Mouse (Mus musculus) heart, postnatal 0 days (tissue): ENCODE measurements at regions not wholly inside any gene's neighbourhood (a gene's known extent, or its start where the extent isn't known, plus 50 kb on each side); places are given as distances from the start of the nearest gene placed in this dataset.

Experiments used
- CTCF ChIP-seq: IDR thresholded peaks from 2 replicates; pipeline ENCODE4 v1.5.1; 2016; ENCODE audit warnings: antibody characterized with exemption, control low read depth, low read depth
- EP300 ChIP-seq: IDR thresholded peaks from 2 replicates; pipeline ENCODE4 v1.6.1; 2016; ENCODE audit warnings: antibody characterized with exemption, low read depth

GRCm38 (mm10) chr17:29775836-29776235 lies 59.0 kb upstream of the Ccdc167 start:
- TF ChIP-seq CTCF = no peak
- TF ChIP-seq EP300 = no peak
